Mouse (Mus musculus) gastrocnemius, postnatal 4 days (tissue): ENCODE data around the gene Vps37c. TPM values are rescaled to one million over a fixed set of nuclear protein-coding genes. Genes with fewer than 3 reads are reported as not detected.

Experiments used
- total RNA-seq, 2 experiments: library from RNA; stranded (reverse); gene quantifications; 2 replicates each; pipeline ENCODE4 v1.2.3; 2021

Vps37c gene
- total RNA-seq, 2 experiments from 2014 or later, result 24.8 to 25.0 TPM

Other genes starting within 250 kb of the Vps37c start
- gene Lrrc10b, start 231.3 kb upstream of the Vps37c start, total RNA-seq, result 1 to 10 TPM in 1 of 2 experiments, under 1 TPM in 1; 0.49 to 1.2 TPM
- gene Ppp1r32, start 205.8 kb upstream of the Vps37c start, total RNA-seq, result 1 to 10 TPM in 1 of 2 experiments, under 1 TPM in 1; 0.44 to 2.0 TPM
- 10 to 100 TPM; 40.5 to 53.0 TPM for gene Cpsf7, start 163.5 kb upstream of the Vps37c start, total RNA-seq
- 10 to 100 TPM; 41.1 to 41.7 TPM for gene Sdhaf2, start 162.6 kb upstream of the Vps37c start, total RNA-seq
- gene Tmem216, start 132.5 kb upstream of the Vps37c start, total RNA-seq, result 1 to 10 TPM; 4.4 to 5.2 TPM
- gene Cyb561a3, start 111.6 kb upstream of the Vps37c start, total RNA-seq, result 1 to 10 TPM; 6.5 to 8.3 TPM
- gene Tmem138, start 111.4 kb upstream of the Vps37c start, total RNA-seq, result 1 to 10 TPM; 5.2 TPM
- 100 to 1,000 TPM; 338 to 352 TPM for gene Ddb1, start 83.4 kb upstream of the Vps37c start, total RNA-seq
- gene Tkfc, start 83.1 kb upstream of the Vps37c start, total RNA-seq, result 10 to 100 TPM; 13.3 to 14.0 TPM
- under 1 TPM; 0.41 to 0.66 TPM for gene Vwce, start 54.5 kb upstream of the Vps37c start, total RNA-seq
- gene Pga5, start 10.7 kb upstream of the Vps37c start, total RNA-seq, result not detected
- gene Cd5, start 50.3 kb downstream of the Vps37c start, total RNA-seq, result under 1 TPM; 0.26 to 0.29 TPM
- under 1 TPM; 0.21 to 0.32 TPM for gene Cd6, start 141.3 kb downstream of the Vps37c start, total RNA-seq
- 1 to 10 TPM; 1.5 TPM for gene Slc15a3, start 151.0 kb downstream of the Vps37c start, total RNA-seq
- gene Tmem132a, start 181.2 kb downstream of the Vps37c start, total RNA-seq, result 10 to 100 TPM; 47.1 to 56.1 TPM
- gene Tmem109, start 193.3 kb downstream of the Vps37c start, total RNA-seq, result 100 to 1,000 TPM; 191 to 193 TPM
- 100 to 1,000 TPM; 313 to 325 TPM for gene Prpf19, start 206.5 kb downstream of the Vps37c start, total RNA-seq
- under 1 TPM in 1 of 2 experiments, not detected in 1; 0.49 TPM for gene Zp1, start 231.9 kb downstream of the Vps37c start, total RNA-seq
- under 1 TPM; 0.10 to 0.18 TPM for gene Ptgdr2, start 248.4 kb downstream of the Vps37c start, total RNA-seq